Mouse (Mus musculus): Measurements from ENCODE around the gene Hacl1. TPM values are rescaled to one million over a fixed set of nuclear protein-coding genes. Genes with fewer than 3 reads are reported as not detected.
A peak's percentile ranks its signal among the peaks of the same experiment; 100 is the strongest.

Hacl1 gene
- polyA plus RNA-seq (2012; fragmentation: generic; extraction: Trizol): 6.0 TPM

- peak within 1 kb of the TSS; percentile 8 for H3ac ChIP-seq (ENCODE audit: control insufficient read depth, insufficient read length)
- H3K79me2 ChIP-seq (ENCODE audit: control insufficient read depth, insufficient read depth): peaks cover 10% of the 10 kb centered on the region
- no peaks in the 10 kb centered on the region for H3K27me3 ChIP-seq (ENCODE audit: control insufficient read depth, insufficient read depth, insufficient read length)
- no peaks in the 10 kb centered on the region for H3K36me3 ChIP-seq (ENCODE audit: control insufficient read depth, insufficient read depth)
- peak within 1 kb of the TSS; percentile 98 for H3K4me2 ChIP-seq (ENCODE audit: low read depth)
- TF ChIP-seq TCF3 (IDR thresholded peaks at IDR 0.05; ENCODE audit: insufficient read length, low read depth) (no peak), POLR2AphosphoS2 (IDR thresholded peaks at IDR 0.05; ENCODE audit: insufficient read length, low read depth) (peak; percentile 74), REST (IDR thresholded peaks at IDR 0.05; ENCODE audit: insufficient read depth, insufficient read length) (no peak), E2F4 (IDR thresholded peaks at IDR 0.05; ENCODE audit: insufficient read depth) (peak; percentile 72), TCF12 (IDR thresholded peaks at IDR 0.05; ENCODE audit: insufficient read depth, poor library complexity, severe bottlenecking) (no peak), MYOG (IDR thresholded peaks at IDR 0.05; ENCODE audit: control insufficient read depth in 1 of 3, insufficient read depth in 1 of 3, insufficient read length in 2 of 3, low read depth in 2 of 3) (no peak), CEBPB (IDR thresholded peaks at IDR 0.05; ENCODE audit: insufficient read depth, poor library complexity, severe bottlenecking) (no peak), MAX (IDR thresholded peaks at IDR 0.05; ENCODE audit: low read depth) (no peak), MYOD1 (IDR thresholded peaks at IDR 0.05; ENCODE audit: control insufficient read depth in 1 of 3, insufficient read length in 2 of 3, low read depth in 2 of 3) (no peak), SRF (IDR thresholded peaks at IDR 0.05; ENCODE audit: control insufficient read depth, insufficient read length, low read depth) (no peak), USF1 (IDR thresholded peaks at IDR 0.05; ENCODE audit: low read depth) (no peak), POLR2A (IDR thresholded peaks at IDR 0.05; ENCODE audit: insufficient read length, low read depth) (peak; percentile 46)
- peak within 1 kb of the TSS; percentile 57 for H3K4me3 ChIP-seq
These were observed at the start of gene Hacl1, which contains the start of gene Btd for GRCm38 (mm10) chr14:31640890-31641505. Hacl1 (minus strand) TSS chr14:31641286. Btd (plus strand) TSS chr14:31641028.

GRCm38 (mm10) chr14:31686231-31686630 lies 45.1 kb upstream of the Hacl1 start:
- Histone ChIP-seq H3K4me2 (ENCODE audit: low read depth) (no peak overlapping the region), H3ac (ENCODE audit: control insufficient read depth, insufficient read length) (no peak overlapping the region), H3K4me3 (no peak overlapping the region), H3K36me3 (ENCODE audit: control insufficient read depth, insufficient read depth) (no peaks in the 10 kb centered on the region), H3K79me2 (ENCODE audit: control insufficient read depth, insufficient read depth) (no peaks in the 10 kb centered on the region), H3K27me3 (ENCODE audit: control insufficient read depth, insufficient read depth, insufficient read length) (no peaks in the 10 kb centered on the region)
- TF ChIP-seq CEBPB (IDR thresholded peaks at IDR 0.05; ENCODE audit: insufficient read depth, poor library complexity, severe bottlenecking): no peak
- TF ChIP-seq REST (IDR thresholded peaks at IDR 0.05; ENCODE audit: insufficient read depth, insufficient read length): no peak
- TF ChIP-seq MYOD1 (IDR thresholded peaks at IDR 0.05; ENCODE audit: control insufficient read depth in 1 of 3, insufficient read length in 2 of 3, low read depth in 2 of 3): peak in 1 of 3 experiments; percentile 6
- TF ChIP-seq MAX (IDR thresholded peaks at IDR 0.05; ENCODE audit: low read depth): no peak
- no peak for TF ChIP-seq TCF3 (IDR thresholded peaks at IDR 0.05; ENCODE audit: insufficient read length, low read depth)
- no peak for TF ChIP-seq POLR2A (IDR thresholded peaks at IDR 0.05; ENCODE audit: insufficient read length, low read depth)
- TF ChIP-seq E2F4 (IDR thresholded peaks at IDR 0.05; ENCODE audit: insufficient read depth): no peak
- TF ChIP-seq POLR2AphosphoS2 (IDR thresholded peaks at IDR 0.05; ENCODE audit: insufficient read length, low read depth): no peak

GRCm38 (mm10) chr14:31685680-31686079 lies 44.6 kb upstream of the Hacl1 start:
- no peak overlapping the region for H3K4me3 ChIP-seq
- H3K36me3 ChIP-seq (ENCODE audit: control insufficient read depth, insufficient read depth): no peaks in the 10 kb centered on the region
- H3K79me2 ChIP-seq (ENCODE audit: control insufficient read depth, insufficient read depth): no peaks in the 10 kb centered on the region
- no peak overlapping the region for H3K4me2 ChIP-seq (ENCODE audit: low read depth)
- no peaks in the 10 kb centered on the region for H3K27me3 ChIP-seq (ENCODE audit: control insufficient read depth, insufficient read depth, insufficient read length)
- TF ChIP-seq E2F4 (IDR thresholded peaks at IDR 0.05; ENCODE audit: insufficient read depth) (no peak), MYOD1 (IDR thresholded peaks at IDR 0.05; ENCODE audit: control insufficient read depth in 1 of 3, insufficient read length in 2 of 3, low read depth in 2 of 3) (no peak), MYOG (IDR thresholded peaks at IDR 0.05; ENCODE audit: control insufficient read depth in 1 of 3, insufficient read depth in 1 of 3, insufficient read length in 2 of 3, low read depth in 2 of 3) (no peak), TCF3 (IDR thresholded peaks at IDR 0.05; ENCODE audit: insufficient read length, low read depth) (no peak), CEBPB (IDR thresholded peaks at IDR 0.05; ENCODE audit: insufficient read depth, poor library complexity, severe bottlenecking) (no peak), REST (IDR thresholded peaks at IDR 0.05; ENCODE audit: insufficient read depth, insufficient read length) (no peak), MAX (IDR thresholded peaks at IDR 0.05; ENCODE audit: low read depth) (no peak), USF1 (IDR thresholded peaks at IDR 0.05; ENCODE audit: low read depth) (no peak), TCF12 (IDR thresholded peaks at IDR 0.05; ENCODE audit: insufficient read depth, poor library complexity, severe bottlenecking) (no peak), POLR2AphosphoS2 (IDR thresholded peaks at IDR 0.05; ENCODE audit: insufficient read length, low read depth) (no peak), SRF (IDR thresholded peaks at IDR 0.05; ENCODE audit: control insufficient read depth, insufficient read length, low read depth) (no peak), POLR2A (IDR thresholded peaks at IDR 0.05; ENCODE audit: insufficient read length, low read depth) (no peak)
- H3ac ChIP-seq (ENCODE audit: control insufficient read depth, insufficient read length): no peak overlapping the region

- no peaks in the 10 kb centered on the region for H3K79me2 ChIP-seq (ENCODE audit: control insufficient read depth, insufficient read depth)
- H3K27me3 ChIP-seq (ENCODE audit: control insufficient read depth, insufficient read depth, insufficient read length): no peaks in the 10 kb centered on the region
- H3K4me3 ChIP-seq: no peak overlapping the region
- no peak overlapping the region for H3K4me2 ChIP-seq (ENCODE audit: low read depth)
- H3ac ChIP-seq (ENCODE audit: control insufficient read depth, insufficient read length): no peak overlapping the region
- no peak for TF ChIP-seq POLR2A (IDR thresholded peaks at IDR 0.05; ENCODE audit: insufficient read length, low read depth)
- TF ChIP-seq REST (IDR thresholded peaks at IDR 0.05; ENCODE audit: insufficient read depth, insufficient read length): no peak
- no peak for TF ChIP-seq E2F4 (IDR thresholded peaks at IDR 0.05; ENCODE audit: insufficient read depth)
- H3K36me3 ChIP-seq (ENCODE audit: control insufficient read depth, insufficient read depth): no peaks in the 10 kb centered on the region
These were observed 43.4 kb upstream of the Hacl1 start for GRCm38 (mm10) chr14:31684343-31685040.

Data from myocyte (in vitro differentiated cells).